Mouse (Mus musculus) urinary bladder, postnatal 4 days (tissue): ENCODE results near the gene Steap1.

Experiments used
- DNase-seq, 2 experiments: peaks; one replicate each; pipeline ENCODE4 v3.0.0; 2021 to 2022; ENCODE audit warnings: low spot score in 2 of 2

Gene Steap1

DNA sequence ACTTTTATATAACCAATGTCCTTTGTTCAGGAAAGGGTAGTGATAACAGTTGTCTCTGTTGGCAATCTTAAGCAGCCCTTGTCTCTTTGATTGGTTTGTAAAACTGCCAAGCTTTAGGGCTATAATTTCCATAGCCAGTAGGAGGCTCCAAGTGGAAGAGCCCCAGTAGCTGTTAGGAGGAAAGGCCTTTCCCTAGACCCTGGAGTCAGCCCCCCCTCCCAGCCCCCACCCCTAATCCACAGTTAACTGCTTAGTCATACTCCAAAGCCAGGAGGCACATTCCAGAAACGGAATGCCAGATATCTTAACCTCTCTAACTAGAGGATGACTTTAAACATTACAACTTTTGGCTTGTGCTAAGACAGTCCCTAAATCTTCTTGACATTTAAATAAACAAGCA, 62.2 kb downstream of the Steap1 start:
- DNase-seq: no peak
